Mouse (Mus musculus) midbrain, postnatal 0 days (tissue): Measurements from ENCODE around the gene Tmem92. TPM values are rescaled to one million over a fixed set of nuclear protein-coding genes. Genes with fewer than 3 reads are reported as not detected.

Source experiments
- ATAC-seq: fragments of 200-750 bp; cut with Nextera tagmentation; 2 replicates; pipeline ENCODE4 v1.8.0; 2017; ENCODE audit warnings: moderate number of reproducible peaks, mild to moderate bottlenecking, moderate TSS enrichment, moderate library complexity; ENCODE audit not compliant: low FRiP score
- DNase-seq: peaks from one replicate; pipeline ENCODE4 v3.0.0-alpha.2; 2015; ENCODE audit warnings: low spot score
- H3K27ac ChIP-seq: fragments of 300-500 bp; sonication (generic); 2 replicates; pipeline ENCODE4 v1.5.1; 2014; ENCODE audit warnings: low read depth, mild to moderate bottlenecking, low read length, mixed read lengths
- H3K27me3 ChIP-seq: fragments of 300-500 bp; sonication (generic); 2 replicates; pipeline ENCODE4 v1.6.1; 2014; ENCODE audit warnings: low read length, control low read depth, mixed read lengths; ENCODE audit not compliant: insufficient read depth
- H3K36me3 ChIP-seq: fragments of 300-500 bp; sonication (generic); 2 replicates; pipeline ENCODE4 v1.6.1; 2014; ENCODE audit warnings: low read length, control low read depth, mixed read lengths; ENCODE audit not compliant: insufficient read depth
- H3K4me1 ChIP-seq: fragments of 300-500 bp; sonication (generic); 2 replicates; pipeline ENCODE4 v1.6.1; 2014; ENCODE audit warnings: mild to moderate bottlenecking, control low read depth, antibody characterized with exemption, low read length, mixed read lengths; ENCODE audit not compliant: insufficient read depth
- H3K4me2 ChIP-seq: fragments of 300-500 bp; sonication (generic); 2 replicates; pipeline ENCODE4 v1.6.1; 2014; ENCODE audit warnings: low read depth, mild to moderate bottlenecking, low read length, mixed read lengths; ENCODE audit not compliant: poor library complexity, severe bottlenecking
- H3K4me3 ChIP-seq: fragments of 300-500 bp; sonication (generic); 2 replicates; pipeline ENCODE4 v1.5.1; 2014; ENCODE audit warnings: low read depth, mild to moderate bottlenecking, low read length, moderate library complexity
- H3K9ac ChIP-seq: fragments of 300-500 bp; sonication (generic); replicated peaks from 2 replicates; pipeline ENCODE4 v1.6.1; 2014; ENCODE audit warnings: mild to moderate bottlenecking, low read length, moderate library complexity, mixed read lengths; ENCODE audit not compliant: poor library complexity, severe bottlenecking
- H3K9me3 ChIP-seq: fragments of 300-500 bp; sonication (generic); 2 replicates; pipeline ENCODE4 v1.6.1; 2016; ENCODE audit warnings: low read length, control low read depth
- CTCF ChIP-seq: IDR thresholded peaks from 2 replicates; pipeline ENCODE4 v1.5.1; 2016; ENCODE audit warnings: antibody characterized with exemption, mild to moderate bottlenecking
- WGBS: fragments of 180-500 bp; shearing (Covaris S2); extraction: QIAGEN DNeasy Blood & Tissue Kit; methylation state at CpG from one replicate; pipeline ENCODE4 v1.1.7; 2014; 5-methylcytosine and 5-hydroxymethylcytosine counted together
- polyA plus RNA-seq: library from polyadenylated mRNA; unstranded; fragments of >200 nt; fragmentation: Nextera tagmentation; extraction: Ambion mirVana; gene quantifications from 2 replicates; pipeline ENCODE4 v1.2.1, GENCODE M21; 2015
- total RNA-seq: library from RNA; depleted of rRNA; stranded (reverse); fragments of >200 nt; gene quantifications from 2 replicates; pipeline ENCODE4 v1.2.3, GENCODE M21; 2014

Tmem92 gene
- total and polyA plus RNA-seq, 2 experiments from 2014 or later = not detected

- WGBS = 85% methylated on average over 1 of the region's 1 CpGs
Measured at GRCm38 (mm10) chr11:94762281-94762680, 20.2 kb downstream of the Tmem92 start.

GRCm38 (mm10) chr11:94760799-94761198, 21.7 kb downstream of the Tmem92 start:
- H3K27me3 ChIP-seq = no peaks in the 10 kb centered on the region
- no peak overlapping the region for H3K27ac ChIP-seq
- WGBS = 80% methylated on average over 7 of the region's 7 CpGs
- ATAC-seq (no peak), DNase-seq (no peak)
- no peak overlapping the region for H3K4me3 ChIP-seq
- no peaks in the 10 kb centered on the region for H3K9me3 ChIP-seq
- no peak overlapping the region for H3K4me2 ChIP-seq
- TF ChIP-seq CTCF = no peak
- no peaks in the 10 kb centered on the region for H3K36me3 ChIP-seq
- H3K9ac ChIP-seq = no peak overlapping the region
- H3K4me1 ChIP-seq = no peaks in the 10 kb centered on the region

More at GRCm38 (mm10) chr11:94762281-94762680, 20.2 kb downstream of the Tmem92 start:
- Histone ChIP-seq H3K9me3 (no peaks in the 10 kb centered on the region), H3K27ac (no peak overlapping the region), H3K27me3 (no peaks in the 10 kb centered on the region), H3K4me2 (no peak overlapping the region), H3K9ac (no peak overlapping the region), H3K4me3 (no peak overlapping the region), H3K4me1 (no peaks in the 10 kb centered on the region), H3K36me3 (no peaks in the 10 kb centered on the region)
- DNase-seq (no peak), ATAC-seq (no peak)
- no peak for TF ChIP-seq CTCF

- no peaks in the 10 kb centered on the region for H3K27me3 ChIP-seq
- WGBS = 77% methylated on average over 3 of the region's 3 CpGs
Measured at GRCm38 (mm10) chr11:94760364-94760763, 22.1 kb downstream of the Tmem92 start.

GRCm38 (mm10) chr11:94759916-94760315, 22.6 kb downstream of the Tmem92 start:
- ATAC-seq = no peak
- 85% methylated on average over 6 of the region's 6 CpGs for WGBS

More at GRCm38 (mm10) chr11:94760364-94760763, 22.1 kb downstream of the Tmem92 start:
- TF ChIP-seq CTCF = no peak
- no peak overlapping the region for H3K9ac ChIP-seq
- no peak overlapping the region for H3K4me3 ChIP-seq
- DNase-seq (no peak), ATAC-seq (no peak)
- no peaks in the 10 kb centered on the region for H3K9me3 ChIP-seq
- no peaks in the 10 kb centered on the region for H3K36me3 ChIP-seq
- H3K27ac ChIP-seq = no peak overlapping the region
- H3K4me1 ChIP-seq = no peaks in the 10 kb centered on the region
- H3K4me2 ChIP-seq = no peak overlapping the region

GRCm38 (mm10) chr11:94752946-94753713, 29.4 kb downstream of the Tmem92 start:
- no peak for TF ChIP-seq CTCF
- Histone ChIP-seq H3K36me3 (no peaks in the 10 kb centered on the region), H3K4me3 (no peak overlapping the region), H3K9me3 (no peaks in the 10 kb centered on the region), H3K4me2 (no peak overlapping the region), H3K27me3 (no peaks in the 10 kb centered on the region), H3K27ac (no peak overlapping the region), H3K9ac (no peak overlapping the region), H3K4me1 (no peaks in the 10 kb centered on the region)
- no peak for DNase-seq
- 71% methylated on average over 2 of the region's 2 CpGs for WGBS
- ATAC-seq = no peak

More at GRCm38 (mm10) chr11:94759916-94760315, 22.6 kb downstream of the Tmem92 start:
- Histone ChIP-seq H3K27ac (no peak overlapping the region), H3K36me3 (no peaks in the 10 kb centered on the region), H3K9me3 (no peaks in the 10 kb centered on the region), H3K4me3 (no peak overlapping the region), H3K9ac (no peak overlapping the region), H3K27me3 (no peaks in the 10 kb centered on the region), H3K4me2 (no peak overlapping the region), H3K4me1 (no peaks in the 10 kb centered on the region)
- DNase-seq = no peak
- TF ChIP-seq CTCF = no peak

- H3K27me3 ChIP-seq = no peaks in the 10 kb centered on the region
- H3K4me3 ChIP-seq = no peak within 1 kb of the TSS
- no peaks in the 10 kb centered on the region for H3K9me3 ChIP-seq
- TF ChIP-seq CTCF = no peak
- H3K36me3 ChIP-seq = no peaks in the 10 kb centered on the region
- H3K4me1 ChIP-seq = no peaks in the 10 kb centered on the region
- no peak for ATAC-seq
- 83% methylated on average over 29 of the region's 29 CpGs for WGBS
- H3K9ac ChIP-seq = no peak within 1 kb of the TSS
- no peak within 1 kb of the TSS for H3K27ac ChIP-seq
- H3K4me2 ChIP-seq = no peak within 1 kb of the TSS
- no peak for DNase-seq
Measured at GRCm38 (mm10) chr11:94741732-94742272, 40.7 kb downstream of the Tmem92 start, which contains the start of gene Cdc34b. TSS of gene Cdc34b (plus strand) at chr11:94741782.
